Mouse (Mus musculus): ENCODE measurements around the gene Peak1. TPM values are rescaled to one million over a fixed set of nuclear protein-coding genes. Genes with fewer than 3 reads are reported as not detected.

Gene Peak1
- polyA plus RNA-seq, 1 experiment from 2014 or later: 6.2 TPM

GRCm38 (mm10) chr9:56213451-56214291 lies 204.2 kb downstream of the Peak1 start:
- no peaks in the 10 kb centered on the region for H3K36me3 ChIP-seq (ENCODE audit: control insufficient read depth, insufficient read depth, low read length)
- DNase-seq (ENCODE audit: low spot score) (peak; percentile 56), ATAC-seq (replicated peaks; ENCODE audit: low FRiP score) (no peak)
- peak overlapping the region; percentile 37 for H3K4me2 ChIP-seq (ENCODE audit: low read depth, low read length, severe bottlenecking)
- no peak overlapping the region for H3K9ac ChIP-seq (ENCODE audit: low read length)
- H3K9me3 ChIP-seq (ENCODE audit: control insufficient read depth, low read length): no peaks in the 10 kb centered on the region
- H3K27ac ChIP-seq (ENCODE audit: low read depth, low read length): no peak overlapping the region
- no peaks in the 10 kb centered on the region for H3K27me3 ChIP-seq (ENCODE audit: control insufficient read depth, insufficient read depth, low read length)
- no peaks in the 10 kb centered on the region for H3K4me1 ChIP-seq (replicated peaks; ENCODE audit: control insufficient read depth, insufficient read depth, low read length)
- no peak overlapping the region for H3K4me3 ChIP-seq (ENCODE audit: low read depth, low read length)
- WGBS: 9% methylated on average over 11 of the region's 11 CpGs

GRCm38 (mm10) chr9:56208817-56209216 lies 209.1 kb downstream of the Peak1 start:
- H3K4me1 ChIP-seq (replicated peaks; ENCODE audit: control insufficient read depth, insufficient read depth, low read length): no peaks in the 10 kb centered on the region
- H3K27ac ChIP-seq (ENCODE audit: low read depth, low read length): no peak overlapping the region
- WGBS: 90% methylated on average over 8 of the region's 8 CpGs
- no peaks in the 10 kb centered on the region for H3K36me3 ChIP-seq (ENCODE audit: control insufficient read depth, insufficient read depth, low read length)
- ATAC-seq (replicated peaks; ENCODE audit: low FRiP score): no peak
- H3K9me3 ChIP-seq (ENCODE audit: control insufficient read depth, low read length): no peaks in the 10 kb centered on the region
- no peak for DNase-seq (ENCODE audit: low spot score)
- no peak overlapping the region for H3K4me2 ChIP-seq (ENCODE audit: low read depth, low read length, severe bottlenecking)
- H3K4me3 ChIP-seq (ENCODE audit: low read depth, low read length): no peak overlapping the region
- no peaks in the 10 kb centered on the region for H3K27me3 ChIP-seq (ENCODE audit: control insufficient read depth, insufficient read depth, low read length)
- no peak overlapping the region for H3K9ac ChIP-seq (ENCODE audit: low read length)

DNA sequence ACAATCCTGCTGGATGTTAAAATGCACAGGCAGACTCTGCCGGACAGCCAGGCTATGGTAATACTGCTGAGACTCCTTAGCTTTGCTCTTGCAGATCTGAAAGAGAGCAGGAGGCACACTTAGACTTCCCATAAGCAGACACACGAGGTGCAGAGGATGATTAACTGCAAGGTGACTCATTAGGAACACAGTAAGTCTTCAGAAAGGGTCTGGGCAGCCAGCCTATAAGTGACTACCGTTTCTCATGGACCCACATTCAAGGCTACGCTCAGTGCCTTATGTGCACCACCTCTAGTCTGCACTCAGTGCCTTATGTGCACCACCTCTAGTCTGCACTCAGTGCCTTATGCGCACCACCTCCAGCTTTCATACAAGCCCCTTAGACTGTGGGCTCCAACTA lies 210.4 kb downstream of the Peak1 start:
- 84% methylated on average over 5 of the region's 5 CpGs for WGBS

GRCm38 (mm10) chr9:56207083-56207482 lies 210.8 kb downstream of the Peak1 start:
- DNase-seq (ENCODE audit: low spot score): no peak
- 91% methylated on average over 10 of the region's 10 CpGs for WGBS
- Histone ChIP-seq H3K9ac (ENCODE audit: low read length) (no peak overlapping the region), H3K27me3 (ENCODE audit: control insufficient read depth, insufficient read depth, low read length) (no peaks in the 10 kb centered on the region), H3K4me1 (replicated peaks; ENCODE audit: control insufficient read depth, insufficient read depth, low read length) (no peaks in the 10 kb centered on the region), H3K9me3 (ENCODE audit: control insufficient read depth, low read length) (no peaks in the 10 kb centered on the region), H3K36me3 (ENCODE audit: control insufficient read depth, insufficient read depth, low read length) (no peaks in the 10 kb centered on the region), H3K4me2 (ENCODE audit: low read depth, low read length, severe bottlenecking) (no peak overlapping the region), H3K4me3 (ENCODE audit: low read depth, low read length) (no peak overlapping the region), H3K27ac (ENCODE audit: low read depth, low read length) (no peak overlapping the region)
- no peak for ATAC-seq (replicated peaks; ENCODE audit: low FRiP score)

More for the DNA sequence above, 210.4 kb downstream of the Peak1 start:
- DNase-seq (ENCODE audit: low spot score) (no peak), ATAC-seq (replicated peaks; ENCODE audit: low FRiP score) (no peak)
- Histone ChIP-seq H3K9ac (ENCODE audit: low read length) (no peak overlapping the region), H3K4me3 (ENCODE audit: low read depth, low read length) (no peak overlapping the region), H3K4me2 (ENCODE audit: low read depth, low read length, severe bottlenecking) (no peak overlapping the region), H3K27ac (ENCODE audit: low read depth, low read length) (no peak overlapping the region), H3K27me3 (ENCODE audit: control insufficient read depth, insufficient read depth, low read length) (no peaks in the 10 kb centered on the region), H3K9me3 (ENCODE audit: control insufficient read depth, low read length) (no peaks in the 10 kb centered on the region), H3K36me3 (ENCODE audit: control insufficient read depth, insufficient read depth, low read length) (no peaks in the 10 kb centered on the region), H3K4me1 (replicated peaks; ENCODE audit: control insufficient read depth, insufficient read depth, low read length) (no peaks in the 10 kb centered on the region)

DNA sequence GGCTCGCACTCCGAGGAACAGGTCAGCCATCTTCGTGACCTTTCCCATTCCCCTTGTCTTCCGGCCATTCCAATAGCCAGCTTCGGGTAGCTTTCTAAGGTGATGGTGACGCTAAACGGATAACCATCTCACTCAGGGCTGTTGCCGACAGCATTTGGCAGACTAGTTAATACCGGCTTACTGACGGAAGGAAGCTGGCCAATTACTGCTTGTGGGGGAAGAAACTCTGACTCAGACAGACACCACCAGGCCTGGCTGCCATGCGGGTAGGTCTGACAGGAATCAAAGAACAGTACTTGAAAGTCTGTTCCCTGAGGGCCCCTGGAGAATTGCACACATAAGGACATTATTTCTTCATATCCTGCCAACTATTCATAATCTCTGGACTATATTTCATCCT lies 212.5 kb downstream of the Peak1 start:
- Histone ChIP-seq H3K27ac (ENCODE audit: low read depth, low read length) (no peak overlapping the region), H3K9ac (ENCODE audit: low read length) (no peak overlapping the region), H3K9me3 (ENCODE audit: control insufficient read depth, low read length) (no peaks in the 10 kb centered on the region), H3K4me2 (ENCODE audit: low read depth, low read length, severe bottlenecking) (no peak overlapping the region), H3K4me3 (ENCODE audit: low read depth, low read length) (no peak overlapping the region), H3K27me3 (ENCODE audit: control insufficient read depth, insufficient read depth, low read length) (no peaks in the 10 kb centered on the region), H3K36me3 (ENCODE audit: control insufficient read depth, insufficient read depth, low read length) (no peaks in the 10 kb centered on the region), H3K4me1 (replicated peaks; ENCODE audit: control insufficient read depth, insufficient read depth, low read length) (peaks cover 4% of the 10 kb centered on the region; the same call in 1 of the 2 replicates)
- WGBS: 89% methylated on average over 11 of the region's 11 CpGs
- ATAC-seq (replicated peaks; ENCODE audit: low FRiP score) (no peak), DNase-seq (ENCODE audit: low spot score) (no peak)

- Histone ChIP-seq H3K9me3 (ENCODE audit: control insufficient read depth, low read length) (no peaks in the 10 kb centered on the region), H3K27ac (ENCODE audit: low read depth, low read length) (no peak overlapping the region), H3K4me1 (replicated peaks; ENCODE audit: control insufficient read depth, insufficient read depth, low read length) (peaks cover 4% of the 10 kb centered on the region; the same call in 1 of the 2 replicates), H3K4me2 (ENCODE audit: low read depth, low read length, severe bottlenecking) (no peak overlapping the region), H3K27me3 (ENCODE audit: control insufficient read depth, insufficient read depth, low read length) (no peaks in the 10 kb centered on the region), H3K9ac (ENCODE audit: low read length) (no peak overlapping the region), H3K4me3 (ENCODE audit: low read depth, low read length) (no peak overlapping the region), H3K36me3 (ENCODE audit: control insufficient read depth, insufficient read depth, low read length) (no peaks in the 10 kb centered on the region)
- 94% methylated on average over 4 of the region's 4 CpGs for WGBS
- ATAC-seq (replicated peaks; ENCODE audit: low FRiP score) (no peak), DNase-seq (ENCODE audit: low spot score) (no peak)
These were observed 213.6 kb downstream of the Peak1 start for GRCm38 (mm10) chr9:56204316-56204715.

GRCm38 (mm10) chr9:56200645-56201314 lies 217.1 kb downstream of the Peak1 start:
- 42% methylated on average over 14 of the region's 14 CpGs for WGBS
- Histone ChIP-seq H3K27me3 (ENCODE audit: control insufficient read depth, insufficient read depth, low read length) (0 out of 2 replicates have a peak, but pooled peaks cover 2% of the 10 kb centered on the region), H3K4me1 (replicated peaks; ENCODE audit: control insufficient read depth, insufficient read depth, low read length) (peaks cover 4% of the 10 kb centered on the region; the same call in 1 of the 2 replicates), H3K9me3 (ENCODE audit: control insufficient read depth, low read length) (no peaks in the 10 kb centered on the region), H3K36me3 (ENCODE audit: control insufficient read depth, insufficient read depth, low read length) (no peaks in the 10 kb centered on the region), H3K27ac (ENCODE audit: low read depth, low read length) (no peak overlapping the region), H3K4me3 (ENCODE audit: low read depth, low read length) (no peak overlapping the region), H3K9ac (ENCODE audit: low read length) (no peak overlapping the region), H3K4me2 (ENCODE audit: low read depth, low read length, severe bottlenecking) (0 out of 2 replicates have a peak overlapping the region, but pooled peaks have one; percentile 2)
- ATAC-seq (replicated peaks; ENCODE audit: low FRiP score) (peak; percentile 60; the same call in 1 of the 2 replicates), DNase-seq (ENCODE audit: low spot score) (peak; percentile 92)

DNA sequence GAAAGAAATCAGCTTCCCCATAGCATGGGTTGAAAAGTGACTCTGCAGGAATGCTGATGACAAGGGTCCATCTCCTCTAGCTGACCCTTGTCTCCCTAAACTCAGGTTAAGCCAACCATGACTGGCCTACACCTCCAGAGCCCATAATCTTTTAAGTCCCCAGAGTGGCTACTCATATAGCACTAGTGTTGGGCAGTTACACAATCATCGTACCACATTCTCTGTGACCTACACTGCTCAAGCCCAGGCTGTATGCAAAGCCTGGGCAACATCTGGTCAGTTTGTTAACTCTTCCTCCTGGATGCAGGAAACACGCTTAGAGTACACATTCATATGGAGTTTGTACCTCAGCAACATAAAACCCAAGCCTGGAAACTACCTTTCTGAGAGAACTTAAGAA lies 217.7 kb downstream of the Peak1 start:
- 68% methylated on average over 2 of the region's 2 CpGs for WGBS
- H3K4me2 ChIP-seq (ENCODE audit: low read depth, low read length, severe bottlenecking): no peak overlapping the region
- H3K4me3 ChIP-seq (ENCODE audit: low read depth, low read length): no peak overlapping the region
- H3K27me3 ChIP-seq (ENCODE audit: control insufficient read depth, insufficient read depth, low read length): 0 out of 2 replicates have a peak, but pooled peaks cover 2% of the 10 kb centered on the region
- no peak for ATAC-seq (replicated peaks; ENCODE audit: low FRiP score)
- DNase-seq (ENCODE audit: low spot score): no peak
- H3K9ac ChIP-seq (ENCODE audit: low read length): no peak overlapping the region
- no peaks in the 10 kb centered on the region for H3K36me3 ChIP-seq (ENCODE audit: control insufficient read depth, insufficient read depth, low read length)
- no peaks in the 10 kb centered on the region for H3K9me3 ChIP-seq (ENCODE audit: control insufficient read depth, low read length)
- H3K4me1 ChIP-seq (replicated peaks; ENCODE audit: control insufficient read depth, insufficient read depth, low read length): peaks cover 4% of the 10 kb centered on the region; the same call in 1 of the 2 replicates
- no peak overlapping the region for H3K27ac ChIP-seq (ENCODE audit: low read depth, low read length)

Measured in forebrain, embryonic 11.5 days (tissue).